Mouse (Mus musculus) urinary bladder, adult 2 months (tissue): ENCODE measurements around the gene Smim10l1. TPM values are rescaled to one million over a fixed set of nuclear protein-coding genes. Genes with fewer than 3 reads are reported as not detected.

Experiments used
- DNase-seq: peaks from one replicate; pipeline ENCODE4 v3.0.0; 2022; ENCODE audit warnings: low spot score
- polyA plus RNA-seq: library from polyadenylated mRNA; depleted of rRNA; stranded (reverse); fragments of >200 nt; gene quantifications from 2 replicates; pipeline ENCODE4 v1.2.3, GENCODE M21; 2012; rRNA removed

Smim10l1 gene
- polyA plus RNA-seq: 42.1 and 44.6 TPM in 2 replicates

DNA sequence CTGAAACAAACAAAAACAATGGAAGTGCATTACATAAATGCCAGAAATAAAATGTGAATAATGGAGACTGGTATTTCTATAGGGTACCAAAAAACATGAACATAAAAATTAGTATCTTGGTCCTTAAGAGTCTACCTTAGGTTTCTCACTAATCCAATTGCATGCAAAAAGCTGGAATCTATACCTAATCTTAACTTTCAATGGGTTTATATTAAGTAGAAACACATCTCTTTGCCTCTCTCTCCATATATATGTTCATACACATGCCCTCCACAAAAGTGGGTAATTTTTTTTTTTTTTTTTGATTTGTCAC lies at the start of gene Smim10l1:
TSS of gene Smim10l1 (plus strand) at position 301 of the 313 bp plus-strand sequence.
- no peak for DNase-seq

DNA sequence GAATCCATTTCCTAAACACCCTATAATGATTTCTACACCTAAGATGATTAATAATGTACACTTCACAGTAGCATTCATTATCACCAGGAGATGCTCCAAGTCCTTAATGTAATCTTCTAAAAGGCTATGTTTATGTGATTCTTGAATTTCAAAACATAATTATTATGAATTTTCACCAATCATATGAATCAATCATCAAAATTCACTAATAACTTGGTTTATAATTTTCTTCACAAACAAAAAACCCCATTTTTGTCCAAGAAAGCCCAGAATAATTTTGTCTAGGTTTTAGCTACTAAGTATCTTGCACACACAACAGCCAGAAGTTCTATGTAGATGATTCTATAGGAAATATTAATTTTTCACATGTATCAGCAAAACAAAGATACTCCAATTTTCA lies 49.0 kb upstream of the Smim10l1 start, which contains the start of gene Tas2r140:
TSS of gene Tas2r140 (minus strand) at position 101 of the 400 bp plus-strand sequence.
- no peak for DNase-seq

DNA sequence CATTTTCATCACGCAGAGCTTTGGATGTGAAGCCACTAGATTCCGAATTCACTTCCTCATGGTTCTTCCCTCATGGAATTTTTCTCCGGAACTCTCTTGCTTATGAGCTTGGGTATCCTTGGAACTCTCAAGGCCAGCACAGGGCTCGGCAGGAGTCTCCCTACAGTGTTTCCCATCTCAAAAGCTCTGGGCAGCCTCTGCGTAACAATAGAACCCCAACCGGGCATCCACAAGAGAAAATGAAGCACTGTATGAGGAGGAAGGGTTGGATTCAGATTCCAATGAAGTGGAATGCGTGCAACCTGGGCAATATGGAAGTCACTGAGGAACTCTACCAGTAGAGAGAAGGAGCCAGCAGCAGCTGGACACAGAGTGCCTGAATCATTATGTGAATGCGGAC lies 12.5 kb upstream of the Smim10l1 start:
- DNase-seq: no peak

DNA sequence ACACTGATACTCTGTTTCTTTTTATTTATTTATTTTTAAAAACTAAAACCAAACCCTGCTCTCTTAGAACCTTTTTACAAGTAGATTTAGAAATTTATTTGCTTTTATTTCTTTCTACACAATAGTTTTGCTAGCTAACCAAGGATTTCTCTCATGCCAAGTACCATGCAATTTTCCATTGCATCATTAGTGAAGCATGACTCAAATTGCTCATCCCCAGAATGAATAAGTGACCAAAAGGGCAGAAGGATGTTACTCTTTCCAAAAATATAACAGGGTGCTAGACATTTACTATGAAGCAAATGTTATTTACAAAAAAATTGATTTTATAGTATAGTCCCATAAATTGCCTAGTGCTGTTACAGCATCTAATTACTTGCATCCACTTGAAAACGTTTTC lies 2.3 kb upstream of the Smim10l1 start:
- no peak for DNase-seq

DNA sequence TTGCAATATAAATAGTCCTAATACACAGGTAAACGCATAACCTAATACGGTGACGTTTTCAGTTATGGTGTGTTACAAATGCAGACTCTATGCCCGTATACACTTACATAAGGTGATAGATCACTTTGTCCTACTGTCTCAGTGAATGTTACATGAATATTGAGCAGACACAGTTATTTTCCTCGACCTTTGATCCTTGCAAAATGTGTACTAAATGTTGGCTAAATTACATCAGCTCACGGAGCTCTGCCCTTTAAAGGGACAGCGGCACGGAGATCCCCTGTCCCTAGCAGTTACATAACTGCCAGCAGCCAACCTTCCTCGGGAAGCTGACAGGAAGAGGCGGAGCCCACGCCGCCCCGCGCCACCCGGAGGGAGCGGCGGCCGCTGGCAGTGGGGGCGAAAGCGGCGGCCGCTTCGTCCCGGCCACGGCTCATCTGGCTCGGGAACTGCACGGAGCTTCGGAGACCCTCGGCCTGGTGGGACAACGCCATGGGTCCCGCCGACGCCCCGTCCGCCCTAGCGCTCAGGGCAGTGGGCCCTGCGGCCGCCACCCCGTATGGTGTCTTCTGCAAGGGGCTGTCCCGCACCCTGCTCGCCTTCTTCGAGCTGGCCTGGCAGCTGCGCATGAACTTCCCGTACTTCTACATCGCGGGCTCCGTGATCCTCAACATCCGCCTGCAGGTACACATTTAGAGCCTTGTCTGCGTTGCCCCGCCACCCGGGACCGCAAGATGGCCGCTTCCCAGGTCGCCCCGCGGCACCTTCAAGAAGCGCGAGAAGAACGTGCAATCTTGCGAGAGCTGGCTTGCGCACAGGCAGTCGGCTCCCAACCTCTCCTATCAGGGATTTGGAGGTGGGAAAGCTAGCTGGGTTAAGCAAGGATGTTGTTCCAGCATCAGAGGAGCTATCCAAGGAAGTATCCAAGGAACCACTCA lies 482 bp downstream of the Smim10l1 start:
- DNase-seq: peak; percentile 80

Other genes starting within 250 kb of the Smim10l1 start
- not detected in 2 replicates for gene Tas2r116, start 249.5 kb upstream of the Smim10l1 start, polyA plus RNA-seq
- not detected in 2 replicates for gene Tas2r110, start 236.9 kb upstream of the Smim10l1 start, polyA plus RNA-seq
- gene Tas2r113, start 211.9 kb upstream of the Smim10l1 start, polyA plus RNA-seq: not detected in 2 replicates
- not detected in 2 replicates for gene Tas2r125, start 195.3 kb upstream of the Smim10l1 start, polyA plus RNA-seq
- gene Tas2r129, start 153.8 kb upstream of the Smim10l1 start, polyA plus RNA-seq: not detected in 2 replicates
- not detected in 2 replicates for gene Tas2r131, start 147.0 kb upstream of the Smim10l1 start, polyA plus RNA-seq
- gene Tas2r109, start 123.9 kb upstream of the Smim10l1 start, polyA plus RNA-seq: not detected in 2 replicates
- gene Tas2r103, start 67.8 kb upstream of the Smim10l1 start, polyA plus RNA-seq: not detected in 2 replicates
- gene Tas2r140, start 49.1 kb upstream of the Smim10l1 start, polyA plus RNA-seq: not detected in 2 replicates
- gene 5530400C23Rik, start 187.3 kb downstream of the Smim10l1 start, polyA plus RNA-seq: not detected in 2 replicates